Mouse (Mus musculus) hindbrain, embryonic 11.5 days (tissue): ENCODE results near the gene Lamc1. TPM values are rescaled to one million over a fixed set of nuclear protein-coding genes. Genes with fewer than 3 reads are reported as not detected.

Experiments
- ATAC-seq: fragments of 200-750 bp; cut with Nextera tagmentation; 2 replicates; pipeline ENCODE4 v1.8.0; 2017; ENCODE audit warnings: mild to moderate bottlenecking, moderate TSS enrichment, moderate library complexity; ENCODE audit not compliant: low FRiP score
- DNase-seq: peaks from one replicate; pipeline ENCODE4 v3.0.0-alpha.2; 2015; ENCODE audit warnings: low spot score
- H3K27ac ChIP-seq: fragments of 300-500 bp; sonication (generic); 2 replicates; pipeline ENCODE4 v1.5.1; 2014; ENCODE audit warnings: mild to moderate bottlenecking, low read depth, low read length
- H3K27me3 ChIP-seq: fragments of 300-500 bp; sonication (generic); 2 replicates; pipeline ENCODE4 v1.6.1; 2014; ENCODE audit warnings: mild to moderate bottlenecking, low read length, moderate library complexity, mixed read lengths; ENCODE audit not compliant: control insufficient read depth, insufficient read depth
- H3K36me3 ChIP-seq: fragments of 300-500 bp; sonication (generic); 2 replicates; pipeline ENCODE4 v1.6.1; 2014; ENCODE audit warnings: mild to moderate bottlenecking, low read length, moderate library complexity, mixed read lengths; ENCODE audit not compliant: control insufficient read depth, insufficient read depth
- H3K4me1 ChIP-seq: fragments of 300-500 bp; sonication (generic); replicated peaks from 2 replicates; pipeline ENCODE4 v1.6.1; 2014; ENCODE audit warnings: low read length, mixed read lengths; ENCODE audit not compliant: control insufficient read depth, insufficient read depth
- H3K4me2 ChIP-seq: fragments of 300-500 bp; sonication (generic); replicated peaks from 2 replicates; pipeline ENCODE4 v1.6.1; 2014; ENCODE audit warnings: mild to moderate bottlenecking, low read depth, low read length
- H3K4me3 ChIP-seq: fragments of 300-500 bp; sonication (generic); 2 replicates; pipeline ENCODE4 v1.5.1; 2014; ENCODE audit warnings: low read depth, low read length
- H3K9ac ChIP-seq: fragments of 300-500 bp; sonication (generic); 2 replicates; pipeline ENCODE4 v1.6.1; 2014; ENCODE audit warnings: low read depth, low read length
- H3K9me3 ChIP-seq: fragments of 300-500 bp; sonication (generic); 2 replicates; pipeline ENCODE4 v1.6.1; 2016; ENCODE audit warnings: low read length; ENCODE audit not compliant: control insufficient read depth
- WGBS: fragments of 180-500 bp; shearing (Covaris S2); extraction: QIAGEN DNeasy Blood & Tissue Kit; methylation state at CpG from one replicate; pipeline ENCODE4 v1.1.7; 2014; 5-methylcytosine and 5-hydroxymethylcytosine counted together
- polyA plus RNA-seq: library from polyadenylated mRNA; unstranded; fragments of >200 nt; fragmentation: Nextera tagmentation; extraction: Ambion mirVana; gene quantifications from 2 replicates; pipeline ENCODE4 v1.2.1, GENCODE M21; 2014

Lamc1 gene
- polyA plus RNA-seq, 1 experiment from 2014 or later: 25.3 TPM

- no peak overlapping the region for H3K27ac ChIP-seq
These were observed 29.3 kb upstream of the Lamc1 start for GRCm38 (mm10) chr1:153361926-153362325.

GRCm38 (mm10) chr1:153360556-153360955 is 28.0 kb upstream of the Lamc1 start:
- Histone ChIP-seq H3K4me2 (no peak overlapping the region), H3K27me3 (no peaks in the 10 kb centered on the region), H3K27ac (no peak overlapping the region), H3K9me3 (no peaks in the 10 kb centered on the region), H3K9ac (no peak overlapping the region), H3K4me3 (no peak overlapping the region), H3K4me1 (no peaks in the 10 kb centered on the region), H3K36me3 (no peaks in the 10 kb centered on the region)
- 55% methylated on average over 3 of the region's 3 CpGs for WGBS
- ATAC-seq (no peak), DNase-seq (no peak)

More at GRCm38 (mm10) chr1:153361926-153362325, 29.3 kb upstream of the Lamc1 start:
- WGBS: 87% methylated on average over 4 of the region's 4 CpGs
- Histone ChIP-seq H3K4me2 (no peak overlapping the region), H3K36me3 (no peaks in the 10 kb centered on the region), H3K4me3 (no peak overlapping the region), H3K9me3 (no peaks in the 10 kb centered on the region), H3K9ac (no peak overlapping the region), H3K4me1 (no peaks in the 10 kb centered on the region), H3K27me3 (no peaks in the 10 kb centered on the region)
- ATAC-seq (no peak), DNase-seq (no peak)

- no peaks in the 10 kb centered on the region for H3K9me3 ChIP-seq
- no peaks in the 10 kb centered on the region for H3K27me3 ChIP-seq
- no peak overlapping the region for H3K4me3 ChIP-seq
- WGBS: 96% methylated on average over 1 of the region's 1 CpGs
- no peak overlapping the region for H3K4me2 ChIP-seq
- H3K36me3 ChIP-seq: no peaks in the 10 kb centered on the region
- H3K27ac ChIP-seq: no peak overlapping the region
- DNase-seq (no peak), ATAC-seq (no peak)
- no peaks in the 10 kb centered on the region for H3K4me1 ChIP-seq
- no peak overlapping the region for H3K9ac ChIP-seq
These were observed 24.6 kb upstream of the Lamc1 start for GRCm38 (mm10) chr1:153357218-153357617.

- WGBS: 43% methylated on average over 2 of the region's 2 CpGs
- no peaks in the 10 kb centered on the region for H3K27me3 ChIP-seq
These were observed 21.9 kb upstream of the Lamc1 start for GRCm38 (mm10) chr1:153354466-153354865.

GRCm38 (mm10) chr1:153353736-153354430 is 21.3 kb upstream of the Lamc1 start:
- no peak for ATAC-seq
- DNase-seq: no peak
- Histone ChIP-seq H3K4me3 (no peak overlapping the region), H3K9ac (no peak overlapping the region), H3K4me2 (no peak overlapping the region), H3K36me3 (no peaks in the 10 kb centered on the region), H3K9me3 (no peaks in the 10 kb centered on the region), H3K27ac (no peak overlapping the region), H3K4me1 (no peaks in the 10 kb centered on the region), H3K27me3 (no peaks in the 10 kb centered on the region)
- 65% methylated on average over 18 of the region's 18 CpGs for WGBS

More at GRCm38 (mm10) chr1:153354466-153354865, 21.9 kb upstream of the Lamc1 start:
- no peaks in the 10 kb centered on the region for H3K36me3 ChIP-seq
- DNase-seq (no peak), ATAC-seq (no peak)
- no peaks in the 10 kb centered on the region for H3K4me1 ChIP-seq
- no peak overlapping the region for H3K27ac ChIP-seq
- no peak overlapping the region for H3K9ac ChIP-seq
- no peak overlapping the region for H3K4me3 ChIP-seq
- no peaks in the 10 kb centered on the region for H3K9me3 ChIP-seq
- H3K4me2 ChIP-seq: no peak overlapping the region

GRCm38 (mm10) chr1:153351034-153351433 is 18.4 kb upstream of the Lamc1 start:
- no peak for ATAC-seq
- no peak overlapping the region for H3K4me2 ChIP-seq
- no peaks in the 10 kb centered on the region for H3K4me1 ChIP-seq
- no peaks in the 10 kb centered on the region for H3K9me3 ChIP-seq
- no peaks in the 10 kb centered on the region for H3K27me3 ChIP-seq
- no peak for DNase-seq
- no peaks in the 10 kb centered on the region for H3K36me3 ChIP-seq
- H3K9ac ChIP-seq: no peak overlapping the region
- 88% methylated on average over 4 of the region's 4 CpGs for WGBS
- H3K4me3 ChIP-seq: no peak overlapping the region
- H3K27ac ChIP-seq: no peak overlapping the region

- 57% methylated on average over 3 of the region's 3 CpGs for WGBS
- H3K4me1 ChIP-seq: no peaks in the 10 kb centered on the region
- no peak overlapping the region for H3K9ac ChIP-seq
- no peak overlapping the region for H3K4me2 ChIP-seq
- no peak for DNase-seq
- H3K4me3 ChIP-seq: no peak overlapping the region
- H3K27ac ChIP-seq: no peak overlapping the region
- no peak for ATAC-seq
- no peaks in the 10 kb centered on the region for H3K9me3 ChIP-seq
- H3K27me3 ChIP-seq: no peaks in the 10 kb centered on the region
- H3K36me3 ChIP-seq: no peaks in the 10 kb centered on the region
These were observed 15.1 kb upstream of the Lamc1 start for GRCm38 (mm10) chr1:153347726-153348125.

GRCm38 (mm10) chr1:153347040-153347439 is 14.5 kb upstream of the Lamc1 start:
- H3K9me3 ChIP-seq: no peaks in the 10 kb centered on the region
- no peak overlapping the region for H3K4me2 ChIP-seq
- no peak overlapping the region for H3K27ac ChIP-seq
- 92% methylated on average over 2 of the region's 2 CpGs for WGBS
- H3K36me3 ChIP-seq: no peaks in the 10 kb centered on the region
- H3K4me3 ChIP-seq: no peak overlapping the region
- no peaks in the 10 kb centered on the region for H3K27me3 ChIP-seq
- H3K9ac ChIP-seq: no peak overlapping the region
- no peak for ATAC-seq
- H3K4me1 ChIP-seq: no peaks in the 10 kb centered on the region
- no peak for DNase-seq

- 0 out of 2 replicates have a peak overlapping the region, but pooled peaks have one; percentile 13 for H3K4me2 ChIP-seq
- no peaks in the 10 kb centered on the region for H3K27me3 ChIP-seq
- no peak for ATAC-seq
- H3K9ac ChIP-seq: no peak overlapping the region
- peak; percentile 8 for DNase-seq
- H3K36me3 ChIP-seq: no peaks in the 10 kb centered on the region
- no peak overlapping the region for H3K4me3 ChIP-seq
- H3K27ac ChIP-seq: no peak overlapping the region
- no peaks in the 10 kb centered on the region for H3K9me3 ChIP-seq
- no peaks in the 10 kb centered on the region for H3K4me1 ChIP-seq
- WGBS: 58% methylated on average over 16 of the region's 16 CpGs
These were observed 13.2 kb upstream of the Lamc1 start for GRCm38 (mm10) chr1:153345699-153346291.
